Mouse (Mus musculus): Measurements from ENCODE around the gene Ivns1abp.

GRCm38 (mm10) chr1:151325328-151325727, 18.9 kb upstream of the Ivns1abp start:
- TF ChIP-seq ZKSCAN1 (IDR thresholded peaks at IDR 0.05; ENCODE audit: borderline replicate concordance, low read depth, low read length) = no peak
- no peak for TF ChIP-seq CTCF (conservative IDR thresholded peaks at IDR 0.05 in 1 of 2, IDR thresholded peaks at IDR 0.05 in 1 of 2; ENCODE audit: low read depth in 2 of 2, low read length in 2 of 2)
- no peak for TF ChIP-seq POLR2AphosphoS2 (IDR thresholded peaks at IDR 0.05; ENCODE audit: low read depth, low read length)
- TF ChIP-seq POLR2A (IDR thresholded peaks at IDR 0.05; ENCODE audit: low read depth, low read length) = no peak
- TF ChIP-seq CHD2 (IDR thresholded peaks at IDR 0.05; ENCODE audit: low read length) = no peak
- TF ChIP-seq MAX (IDR thresholded peaks at IDR 0.05; ENCODE audit: low read length) = no peak
- TF ChIP-seq USF1 (IDR thresholded peaks at IDR 0.05; ENCODE audit: low read depth, low read length) = no peak
- no peak for TF ChIP-seq HCFC1 (IDR thresholded peaks at IDR 0.05; ENCODE audit: low read depth, low read length)
- no peak for TF ChIP-seq USF2 (conservative IDR thresholded peaks at IDR 0.05; ENCODE audit: low read depth, low read length)
